Mouse (Mus musculus) small intestine, adult 2 months (tissue): ENCODE measurements at regions not wholly inside any gene's neighbourhood (a gene's known extent, or its start where the extent isn't known, plus 50 kb on each side); places are given as distances from the start of the nearest gene placed in this dataset.

Source experiments
- H3K27ac ChIP-seq: fragments of 200-500 bp; 2 replicates; pipeline ENCODE4 v1.5.1; 2012; ENCODE audit warnings: low read depth, low read length, control low read depth, inconsistent platforms; ENCODE audit not compliant: insufficient read depth
- H3K27me3 ChIP-seq: fragments of 200-500 bp; 2 replicates; pipeline ENCODE4 v1.6.1; 2012; ENCODE audit warnings: mild to moderate bottlenecking, moderate library complexity, low read length, inconsistent platforms; ENCODE audit not compliant: control insufficient read depth, insufficient read depth
- H3K36me3 ChIP-seq: fragments of 200-500 bp; 2 replicates; pipeline ENCODE4 v1.6.1; 2012; ENCODE audit warnings: mild to moderate bottlenecking, low read length, control low read depth, inconsistent platforms; ENCODE audit not compliant: control insufficient read depth, insufficient read depth
- H3K4me1 ChIP-seq: fragments of 200-500 bp; 2 replicates; pipeline ENCODE4 v1.6.1; 2012; ENCODE audit warnings: low read length, inconsistent platforms, mixed read lengths; ENCODE audit not compliant: control insufficient read depth, insufficient read depth, insufficient read length
- H3K4me3 ChIP-seq: fragments of 200-500 bp; 2 replicates; pipeline ENCODE4 v1.5.1; 2012; ENCODE audit warnings: low read depth, mild to moderate bottlenecking, control low read depth, inconsistent platforms, low read length, moderate library complexity
- CTCF ChIP-seq: fragments of 200-500 bp; IDR thresholded peaks from 2 replicates; pipeline ENCODE4 v1.5.1; 2012; ENCODE audit warnings: low read depth, mild to moderate bottlenecking, control low read depth, inconsistent platforms, low read length, moderate library complexity, mixed read lengths; ENCODE audit not compliant: insufficient replicate concordance, insufficient read length; ENCODE audit errors: extremely low read depth
- POLR2A ChIP-seq: fragments of 200-500 bp; IDR thresholded peaks from 2 replicates; pipeline ENCODE4 v1.6.1; 2012; ENCODE audit warnings: low read depth, mild to moderate bottlenecking, control low read depth, inconsistent platforms, low read length, moderate library complexity
- WGBS: fragments of 180-500 bp; shearing (Covaris S2); methylation state at CpG from one replicate; pipeline ENCODE4 v1.1.7; 2018; 5-methylcytosine and 5-hydroxymethylcytosine counted together

GRCm38 (mm10) chr19:36207735-36208288 lies 87.9 kb upstream of the Ankrd1 start:
- H3K27me3 ChIP-seq: 0 out of 2 replicates have a peak, but pooled peaks cover under 1% of the 10 kb centered on the region
- no peaks in the 10 kb centered on the region for H3K36me3 ChIP-seq
- no peak overlapping the region for H3K4me3 ChIP-seq
- no peaks in the 10 kb centered on the region for H3K4me1 ChIP-seq
- H3K27ac ChIP-seq: no peak overlapping the region
- WGBS: 24% methylated on average over 7 of the region's 7 CpGs
- TF ChIP-seq CTCF (no peak), POLR2A (no peak)

GRCm38 (mm10) chr19:36208419-36208818 lies 88.5 kb upstream of the Ankrd1 start:
- Histone ChIP-seq H3K36me3 (no peaks in the 10 kb centered on the region), H3K27ac (no peak overlapping the region), H3K27me3 (0 out of 2 replicates have a peak, but pooled peaks cover 3% of the 10 kb centered on the region), H3K4me1 (no peaks in the 10 kb centered on the region), H3K4me3 (no peak overlapping the region)
- TF ChIP-seq CTCF: no peak
- no peak for TF ChIP-seq POLR2A
- 72% methylated on average over 5 of the region's 5 CpGs for WGBS

GRCm38 (mm10) chr19:36213461-36213860 lies 93.6 kb upstream of the Ankrd1 start:
- Histone ChIP-seq H3K4me1 (no peaks in the 10 kb centered on the region), H3K36me3 (no peaks in the 10 kb centered on the region), H3K27ac (no peak overlapping the region), H3K27me3 (0 out of 2 replicates have a peak, but pooled peaks cover 3% of the 10 kb centered on the region), H3K4me3 (no peak overlapping the region)
- no peak for TF ChIP-seq POLR2A
- TF ChIP-seq CTCF: no peak
- WGBS: 20% methylated on average over 8 of the region's 8 CpGs

- no peaks in the 10 kb centered on the region for H3K4me1 ChIP-seq
- no peaks in the 10 kb centered on the region for H3K36me3 ChIP-seq
- 0 out of 2 replicates have a peak, but pooled peaks cover 3% of the 10 kb centered on the region for H3K27me3 ChIP-seq
- TF ChIP-seq POLR2A (no peak), CTCF (no peak)
- no peak overlapping the region for H3K4me3 ChIP-seq
- no peak overlapping the region for H3K27ac ChIP-seq
- WGBS: 56% methylated on average over 7 of the region's 7 CpGs
Observed at GRCm38 (mm10) chr19:36214188-36214968, 94.5 kb upstream of the Ankrd1 start.

GRCm38 (mm10) chr19:36217177-36217576 lies 97.3 kb upstream of the Ankrd1 start:
- no peak for TF ChIP-seq POLR2A
- H3K36me3 ChIP-seq: no peaks in the 10 kb centered on the region
- 0 out of 2 replicates have a peak, but pooled peaks cover 2% of the 10 kb centered on the region for H3K4me1 ChIP-seq
- H3K4me3 ChIP-seq: no peak overlapping the region
- H3K27ac ChIP-seq: no peak overlapping the region
- 81% methylated on average over 5 of the region's 5 CpGs for WGBS
- H3K27me3 ChIP-seq: 0 out of 2 replicates have a peak, but pooled peaks cover 3% of the 10 kb centered on the region

- H3K4me1 ChIP-seq: 0 out of 2 replicates have a peak, but pooled peaks cover 2% of the 10 kb centered on the region
Observed at GRCm38 (mm10) chr19:36217605-36218004, 97.7 kb upstream of the Ankrd1 start.

GRCm38 (mm10) chr19:36218921-36219320 lies 99.0 kb upstream of the Ankrd1 start:
- H3K36me3 ChIP-seq: no peaks in the 10 kb centered on the region
- WGBS: 85% methylated on average over 5 of the region's 5 CpGs
- H3K4me1 ChIP-seq: 0 out of 2 replicates have a peak, but pooled peaks cover 2% of the 10 kb centered on the region
- H3K4me3 ChIP-seq: no peak overlapping the region
- no peak overlapping the region for H3K27ac ChIP-seq
- H3K27me3 ChIP-seq: no peaks in the 10 kb centered on the region
- TF ChIP-seq POLR2A (no peak), CTCF (no peak)

More at GRCm38 (mm10) chr19:36217605-36218004, 97.7 kb upstream of the Ankrd1 start:
- Histone ChIP-seq H3K27me3 (0 out of 2 replicates have a peak, but pooled peaks cover 3% of the 10 kb centered on the region), H3K27ac (no peak overlapping the region), H3K4me3 (no peak overlapping the region), H3K36me3 (no peaks in the 10 kb centered on the region)
- WGBS: 71% methylated on average over 5 of the region's 5 CpGs
- TF ChIP-seq CTCF (no peak), POLR2A (no peak)
